Mouse (Mus musculus): Measurements from ENCODE around the gene Ifi205. TPM values are rescaled to one million over a fixed set of nuclear protein-coding genes. Genes with fewer than 3 reads are reported as not detected.
"Not testable (repeated sequence)": the region's sequence is repeated elsewhere in the genome, so short reads cannot be mapped to it uniquely, and the experiment has no call there.

Gene Ifi205
- polyA plus RNA-seq, 1 experiment = 13.3 TPM

- not testable (repeated sequence) for H3K27ac ChIP-seq (replicated peaks; ENCODE audit: low read depth, low read length); H3K4me1 ChIP-seq (ENCODE audit: control insufficient read depth, insufficient read depth, insufficient read length, low read length); H3K4me3 ChIP-seq (ENCODE audit: insufficient read depth, low read depth, low read length)
Measured at GRCm38 (mm10) chr1:174007050-174007449, 24.6 kb downstream of the Ifi205 start.

DNA sequence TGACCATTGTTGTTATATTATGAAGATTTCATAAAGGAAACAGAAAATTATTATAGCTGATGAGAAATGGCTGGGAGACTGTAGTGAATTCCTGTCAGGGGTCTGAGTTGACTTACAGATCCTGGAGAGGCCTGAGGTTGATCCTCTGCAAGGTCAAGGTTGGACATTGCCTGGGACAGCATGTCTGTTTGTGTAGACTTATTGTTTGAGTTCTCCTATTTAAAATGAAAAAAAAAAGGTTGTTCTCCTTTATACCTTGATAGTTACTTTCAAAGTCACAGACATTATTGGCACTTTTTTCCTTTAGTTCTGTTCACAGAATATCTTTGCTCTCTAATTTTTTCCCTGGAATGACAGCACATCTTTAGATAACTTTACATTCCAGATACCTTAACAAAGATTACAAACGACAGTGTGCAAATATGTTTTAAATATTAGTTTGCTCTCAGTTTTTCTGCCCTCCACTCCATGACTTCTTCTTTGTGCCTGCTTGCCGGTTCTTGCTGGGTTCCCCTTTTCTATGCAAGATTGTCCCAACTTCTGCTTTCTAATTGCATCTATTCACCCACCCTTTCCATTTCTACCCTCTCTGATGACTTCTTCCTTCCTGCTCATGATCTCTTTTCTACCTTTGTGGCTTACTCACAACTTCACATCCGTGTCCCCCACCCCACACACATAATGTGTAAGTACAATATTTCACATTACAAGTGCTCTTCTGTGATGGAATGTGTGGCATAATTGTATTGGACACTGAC, 27.1 kb downstream of the Ifi205 start:
- H3K27ac ChIP-seq (replicated peaks; ENCODE audit: low read depth, low read length); H3K4me3 ChIP-seq (ENCODE audit: insufficient read depth, low read depth, low read length); H3K4me1 ChIP-seq (ENCODE audit: control insufficient read depth, insufficient read depth, insufficient read length, low read length): not testable (repeated sequence)

- H3K4me3 ChIP-seq (ENCODE audit: insufficient read depth, low read depth, low read length) = no peak overlapping the region
- no peaks in the 10 kb centered on the region for H3K4me1 ChIP-seq (ENCODE audit: control insufficient read depth, insufficient read depth, insufficient read length, low read length)
- no peak overlapping the region for H3K27ac ChIP-seq (replicated peaks; ENCODE audit: low read depth, low read length)
Measured at GRCm38 (mm10) chr1:173995003-173995402, 36.6 kb downstream of the Ifi205 start.

DNA sequence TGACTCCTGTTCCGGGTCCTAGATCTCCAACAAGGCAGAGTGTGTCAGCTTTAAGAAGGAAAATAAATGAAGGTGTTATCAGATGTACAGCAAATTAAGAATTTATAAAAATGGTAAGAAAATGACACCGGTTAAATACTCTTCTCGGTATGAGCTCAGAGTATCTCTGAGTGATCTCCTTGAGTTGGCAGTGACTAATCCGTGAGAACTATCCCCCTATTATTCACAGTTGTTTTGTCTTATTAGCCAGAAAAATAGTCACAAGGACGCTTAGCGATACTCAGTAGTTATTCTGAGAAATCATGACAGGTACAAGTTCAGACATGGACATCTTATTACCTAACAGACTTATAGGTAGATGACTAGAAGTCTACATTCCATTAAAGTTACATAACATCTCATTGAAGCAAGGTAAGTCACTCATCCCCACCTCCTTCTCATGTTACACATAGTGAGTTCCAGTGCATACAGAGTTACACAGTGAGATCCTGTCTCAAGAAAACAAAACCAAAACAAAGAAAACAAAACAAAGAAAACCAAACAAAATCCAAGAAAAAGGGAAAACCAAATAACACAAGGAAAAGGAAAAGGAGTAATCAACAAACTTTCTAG, 48.8 kb downstream of the Ifi205 start, which contains the start of gene Ifi202b:
Gene Ifi202b, minus strand, starts transcription at position 51 of the 612 bp plus-strand sequence.
- not testable (repeated sequence) for H3K4me3 ChIP-seq (ENCODE audit: insufficient read depth, low read depth, low read length); H3K27ac ChIP-seq (replicated peaks; ENCODE audit: low read depth, low read length); H3K4me1 ChIP-seq (ENCODE audit: control insufficient read depth, insufficient read depth, insufficient read length, low read length)

DNA sequence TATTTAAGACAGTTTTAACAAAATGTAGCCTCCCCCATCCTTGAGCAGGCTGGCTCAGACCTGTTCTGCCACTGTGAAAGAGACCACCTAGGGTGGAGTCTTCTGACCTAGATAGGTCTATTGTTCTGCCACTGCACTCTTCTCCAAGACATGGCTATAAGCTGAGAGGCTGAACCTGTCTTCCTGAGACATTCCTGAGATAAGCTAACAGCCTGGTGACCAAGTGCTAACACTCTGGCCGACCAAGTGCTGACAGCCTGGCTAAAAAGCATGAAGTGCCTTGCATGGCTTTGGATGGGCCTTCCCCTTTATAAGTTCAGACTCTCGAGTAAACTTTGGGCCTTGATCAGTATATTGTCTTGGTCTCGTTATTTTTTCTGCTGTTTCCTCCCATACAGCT, 50.6 kb downstream of the Ifi205 start:
- H3K4me3 ChIP-seq (ENCODE audit: insufficient read depth, low read depth, low read length); H3K4me1 ChIP-seq (ENCODE audit: control insufficient read depth, insufficient read depth, insufficient read length, low read length); H3K27ac ChIP-seq (replicated peaks; ENCODE audit: low read depth, low read length): not testable (repeated sequence)

DNA sequence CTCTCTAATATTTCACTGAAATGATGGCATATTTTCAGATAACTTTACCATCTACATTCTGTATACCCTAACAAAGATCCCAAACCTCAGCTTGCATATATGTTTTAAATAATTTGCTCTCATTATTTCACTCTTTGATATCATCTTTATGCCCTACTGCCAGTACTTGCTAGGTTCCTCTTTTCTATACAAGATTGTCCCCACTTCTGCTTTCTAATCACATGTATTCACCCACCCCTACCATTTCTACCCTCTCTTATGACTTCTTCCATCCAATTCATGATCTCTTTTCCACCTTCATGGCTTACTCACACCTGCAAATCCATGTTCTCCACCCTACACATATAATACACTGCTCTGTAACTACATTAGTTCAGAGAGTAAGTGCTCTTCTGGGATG, 54.0 kb downstream of the Ifi205 start:
- Histone ChIP-seq H3K27ac (replicated peaks; ENCODE audit: low read depth, low read length) (no peak overlapping the region), H3K4me1 (ENCODE audit: control insufficient read depth, insufficient read depth, insufficient read length, low read length) (no peaks in the 10 kb centered on the region), H3K4me3 (ENCODE audit: insufficient read depth, low read depth, low read length) (no peak overlapping the region)

DNA sequence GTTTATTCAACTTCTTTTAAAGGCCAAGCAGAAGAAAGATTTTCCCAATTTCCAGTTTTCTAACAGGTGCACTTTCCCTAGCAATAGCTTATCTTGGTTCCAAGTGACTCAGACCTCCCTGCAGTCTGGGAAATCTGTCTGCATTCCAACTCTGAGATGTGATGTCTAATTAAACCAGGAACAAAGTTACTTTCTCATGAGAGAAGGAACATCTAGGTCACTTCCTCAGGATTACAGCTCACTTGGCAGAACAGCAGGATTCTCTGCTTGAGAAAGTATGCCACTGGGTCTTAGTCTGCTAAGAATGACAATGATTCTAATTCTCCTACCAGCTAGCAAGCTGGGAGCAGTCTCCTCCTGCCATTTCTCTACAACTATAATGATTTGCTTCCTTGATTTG, 58.5 kb downstream of the Ifi205 start:
- no peak overlapping the region for H3K27ac ChIP-seq (replicated peaks; ENCODE audit: low read depth, low read length)
- no peaks in the 10 kb centered on the region for H3K4me1 ChIP-seq (ENCODE audit: control insufficient read depth, insufficient read depth, insufficient read length, low read length)
- no peak overlapping the region for H3K4me3 ChIP-seq (ENCODE audit: insufficient read depth, low read depth, low read length)

Other genes starting within 250 kb of the Ifi205 start
- gene Ifi211, start 118.8 kb downstream of the Ifi205 start, polyA plus RNA-seq (2012; ENCODE audit: insufficient read depth, insufficient read length, missing spikeins) = 5.4 and 7.4 TPM in 2 replicates
- 11.4 and 18.7 TPM in 2 replicates for gene Mndal, start 89.3 kb downstream of the Ifi205 start, polyA plus RNA-seq (2012; ENCODE audit: insufficient read depth, insufficient read length, missing spikeins)
- gene Ifi203, start 89.1 kb downstream of the Ifi205 start, polyA plus RNA-seq (2012; ENCODE audit: insufficient read depth, insufficient read length, missing spikeins) = 13.0 and 14.2 TPM in 2 replicates
- gene Ifi202b, start 49.1 kb downstream of the Ifi205 start, polyA plus RNA-seq (2012; ENCODE audit: insufficient read depth, insufficient read length, missing spikeins) = not detected in 2 replicates
- gene Olfr433, start 8.9 kb upstream of the Ifi205 start, polyA plus RNA-seq (2012; ENCODE audit: insufficient read depth, insufficient read length, missing spikeins) = not detected in 2 replicates
- gene Olfr432, start 17.4 kb upstream of the Ifi205 start, polyA plus RNA-seq (2012; ENCODE audit: insufficient read depth, insufficient read length, missing spikeins) = not detected in 2 replicates
- gene Olfr430, start 34.8 kb upstream of the Ifi205 start, polyA plus RNA-seq (2012; ENCODE audit: insufficient read depth, insufficient read length, missing spikeins) = not detected in 2 replicates
- gene Olfr429, start 52.5 kb upstream of the Ifi205 start, polyA plus RNA-seq (2012; ENCODE audit: insufficient read depth, insufficient read length, missing spikeins) = not detected in 2 replicates
- not detected in 2 replicates for gene Olfr427, start 65.1 kb upstream of the Ifi205 start, polyA plus RNA-seq (2012; ENCODE audit: insufficient read depth, insufficient read length, missing spikeins)
- not detected in 2 replicates for gene Olfr231, start 89.4 kb upstream of the Ifi205 start, polyA plus RNA-seq (2012; ENCODE audit: insufficient read depth, insufficient read length, missing spikeins)
- not detected in 2 replicates for gene Olfr424, start 99.7 kb upstream of the Ifi205 start, polyA plus RNA-seq (2012; ENCODE audit: insufficient read depth, insufficient read length, missing spikeins)
- gene Olfr420, start 123.8 kb upstream of the Ifi205 start, polyA plus RNA-seq (2012; ENCODE audit: insufficient read depth, insufficient read length, missing spikeins) = not detected in 2 replicates
- gene Spta1, start 141.0 kb upstream of the Ifi205 start, polyA plus RNA-seq (2012; ENCODE audit: insufficient read depth, insufficient read length, missing spikeins) = 0.25 TPM in 1 of 2 replicates, not detected in the other
- not detected in 2 replicates for gene Olfr419, start 220.3 kb upstream of the Ifi205 start, polyA plus RNA-seq (2012; ENCODE audit: insufficient read depth, insufficient read length, missing spikeins)